Mouse (Mus musculus): ENCODE data around the gene Dupd1. TPM values are rescaled to one million over a fixed set of nuclear protein-coding genes. Genes with fewer than 3 reads are reported as not detected.

The Dupd1 gene
- 10 to 100 TPM; 57.7 to 62.2 TPM for total RNA-seq (2021)
- long read RNA-seq, experiment 1, transcript Dupd1-201 (4 exons, 1,138 nt), result major isoform, 102 of 120 reads
- long read RNA-seq, experiment 1, partial matches to known transcripts, result 10 of 120 reads
- long read RNA-seq, experiment 1, other reads (novel, unspliced or antisense), result 8 of 120 reads
- long read RNA-seq, experiment 2, transcript Dupd1-201 (4 exons, 1,138 nt), result major isoform, 74 of 83 reads
- long read RNA-seq, experiment 2, partial matches to known transcripts, result 6 of 83 reads
- long read RNA-seq, experiment 2, other reads (novel, unspliced or antisense), result 3 of 83 reads

GRCm38 (mm10) chr14:21714486-21714885 lies at the start of gene Dupd1:
Gene Dupd1, minus strand, starts transcription at chr14:21714576.
- DNase-seq, result peak; percentile 65

GRCm38 (mm10) chr14:21763736-21764135 lies 49.4 kb upstream of the Dupd1 start:
- DNase-seq, result no peak

GRCm38 (mm10) chr14:21761560-21761959 lies 47.2 kb upstream of the Dupd1 start:
- DNase-seq, result no peak

DNA sequence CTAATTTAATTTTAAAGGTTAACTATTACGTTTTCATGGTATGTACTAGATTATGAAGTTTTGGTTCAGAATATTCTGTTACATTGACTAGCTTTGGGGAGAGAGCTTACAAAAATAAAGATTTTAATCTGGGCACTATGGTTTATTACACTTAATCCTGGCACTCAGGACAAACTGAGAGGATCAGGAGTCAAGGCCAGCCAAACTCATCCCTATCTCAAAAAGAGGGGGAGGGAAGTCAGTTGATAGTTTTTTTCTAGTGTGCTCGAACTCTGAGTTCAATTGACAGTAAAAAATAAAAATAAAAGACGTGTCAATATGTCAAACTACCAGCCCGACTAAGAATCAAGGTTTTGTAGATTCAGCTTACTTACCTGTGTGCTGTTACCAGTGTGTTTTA lies 39.0 kb upstream of the Dupd1 start:
- DNase-seq, result no peak

- no peak for DNase-seq
Measured at GRCm38 (mm10) chr14:21752411-21752810, 38.0 kb upstream of the Dupd1 start.

DNA sequence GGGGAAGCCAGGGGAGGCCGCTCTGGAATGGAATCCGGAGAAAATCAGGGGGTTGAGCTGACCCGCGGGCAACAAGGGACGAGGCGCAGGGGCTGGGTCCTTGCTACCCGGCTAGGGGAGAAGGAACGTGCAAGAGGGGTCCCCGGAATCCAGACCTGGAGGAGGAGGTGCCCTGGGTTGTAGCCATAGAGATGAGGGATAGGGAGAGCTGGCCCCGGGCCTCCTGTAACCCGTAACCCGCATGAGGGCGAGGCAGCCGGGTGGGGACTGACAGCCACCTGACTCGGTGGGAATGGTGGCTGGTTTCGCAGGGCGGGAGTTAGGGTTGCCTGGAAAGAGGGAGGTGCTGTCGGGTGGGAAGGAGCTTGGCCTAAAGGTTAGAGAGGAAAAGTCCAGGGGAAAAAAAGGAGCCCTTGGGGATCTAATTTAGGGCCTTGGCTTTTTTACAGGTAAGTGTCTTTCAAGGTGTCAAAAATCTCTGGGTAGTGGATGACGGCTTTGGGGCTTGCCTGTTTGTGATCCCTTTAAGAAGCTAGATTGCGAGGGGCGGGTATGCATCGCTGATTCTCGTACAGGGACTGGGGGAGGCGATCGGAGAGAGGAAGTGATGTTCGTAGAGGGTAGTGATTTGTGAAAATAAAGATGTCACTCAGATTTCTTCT lies 36.6 kb upstream of the Dupd1 start, which contains the start of gene Dusp13:
Gene Dusp13 (minus strand): TSS at position 301 of the 662 bp plus-strand sequence.
- peak; percentile 66 for DNase-seq

DNA sequence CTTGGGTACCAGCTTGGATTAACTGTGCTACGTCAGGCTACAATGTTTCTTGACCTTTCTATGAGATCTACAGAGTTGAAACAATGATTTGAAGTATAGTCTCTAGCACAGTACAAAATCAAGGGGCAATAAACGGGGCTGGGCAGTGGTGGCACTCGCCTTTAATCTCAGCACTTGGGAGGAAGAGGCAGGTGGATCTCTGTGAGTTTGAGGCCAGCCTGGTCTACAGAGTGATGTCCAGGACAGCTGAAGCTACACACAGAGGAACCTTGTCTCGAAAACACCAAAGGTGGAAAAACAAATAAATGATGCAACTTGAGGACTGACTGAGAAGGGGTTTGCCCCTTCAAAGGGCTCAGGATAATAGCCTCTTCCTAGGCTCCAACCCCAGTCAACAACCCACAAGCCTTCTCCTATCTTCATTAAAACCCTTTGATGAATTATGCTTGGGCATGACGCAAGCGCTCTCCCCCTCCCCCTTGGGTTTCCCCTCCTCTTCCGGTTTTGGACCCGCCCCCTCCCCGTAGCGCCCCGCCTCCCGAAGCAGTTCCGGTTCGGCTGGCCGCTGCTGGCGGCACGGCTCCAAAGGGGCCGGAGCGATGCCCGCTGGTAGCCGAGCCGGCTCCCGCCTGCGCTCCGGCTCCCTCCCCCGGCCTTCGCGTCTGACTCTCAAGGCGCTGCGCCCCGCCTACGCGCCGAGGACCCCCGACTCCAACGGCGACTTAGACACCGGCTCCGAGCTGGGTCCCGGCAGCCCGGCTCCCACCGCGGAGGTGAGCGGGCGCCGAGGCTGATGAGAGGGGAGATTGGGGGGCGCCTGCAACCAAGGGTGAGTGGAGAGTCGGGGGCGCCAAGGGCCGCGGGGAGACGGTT lies 35.9 kb upstream of the Dupd1 start, which contains the start of gene Samd8:
Gene Samd8 (plus strand): TSS at position 524 of the 873 bp plus-strand sequence.
- peak; percentile 88 for DNase-seq

- peak; percentile 48 for DNase-seq
Measured at GRCm38 (mm10) chr14:21748142-21748870, 33.9 kb upstream of the Dupd1 start.

DNA sequence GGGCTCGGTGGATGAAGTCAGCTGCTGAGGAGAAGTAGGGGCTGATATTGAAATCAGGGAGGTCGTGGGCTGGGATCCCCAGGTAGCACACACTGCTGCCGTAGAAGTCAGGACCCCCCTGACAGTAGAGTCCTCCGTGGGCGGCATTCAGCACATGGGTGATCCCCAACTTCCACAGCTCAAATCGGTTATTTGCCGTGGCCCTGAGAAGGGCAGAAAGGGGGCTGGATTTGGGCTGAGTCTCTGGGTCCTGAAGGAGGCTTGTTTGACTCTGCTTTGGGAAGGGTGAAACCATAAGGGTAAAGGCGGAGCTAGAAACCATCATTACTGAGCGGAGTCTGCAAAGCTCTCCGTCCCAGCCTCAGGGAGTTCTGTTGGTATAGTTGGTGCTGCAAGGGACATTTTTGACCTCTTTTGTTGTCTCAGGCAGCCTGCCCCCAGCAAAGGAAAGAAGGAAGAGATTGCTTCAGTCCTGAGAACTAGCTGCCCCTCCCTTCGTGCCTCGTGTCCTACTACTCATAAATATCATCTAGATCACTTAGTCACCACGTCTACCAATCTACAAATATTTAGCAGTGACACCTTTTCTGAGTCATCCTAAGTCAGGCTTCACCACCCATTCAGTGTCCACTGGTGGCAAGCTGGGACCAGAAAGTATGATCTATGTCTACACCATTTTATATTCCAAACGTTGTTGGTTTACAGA lies 33.2 kb upstream of the Dupd1 start:
- DNase-seq, result no peak

DNA sequence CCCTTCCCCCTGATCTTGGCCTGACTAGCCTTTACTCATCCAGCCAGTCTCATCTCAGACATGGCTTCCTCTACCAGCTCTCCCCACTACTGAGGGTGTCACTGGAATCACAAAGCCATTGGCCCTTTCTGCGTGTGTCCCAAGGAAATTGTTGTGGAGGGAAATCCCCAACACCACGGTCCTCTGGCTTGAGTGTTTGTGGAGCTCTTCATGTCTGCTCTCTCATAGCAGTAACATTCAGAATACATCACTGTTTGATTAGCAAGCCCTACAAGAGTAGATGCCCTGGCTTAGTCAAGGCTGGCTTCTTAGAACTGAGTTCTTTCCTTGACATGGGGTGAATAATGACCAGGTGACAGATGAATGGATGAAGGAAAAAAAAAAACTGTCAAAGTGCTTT lies 32.5 kb upstream of the Dupd1 start:
- DNase-seq, result no peak

DNA sequence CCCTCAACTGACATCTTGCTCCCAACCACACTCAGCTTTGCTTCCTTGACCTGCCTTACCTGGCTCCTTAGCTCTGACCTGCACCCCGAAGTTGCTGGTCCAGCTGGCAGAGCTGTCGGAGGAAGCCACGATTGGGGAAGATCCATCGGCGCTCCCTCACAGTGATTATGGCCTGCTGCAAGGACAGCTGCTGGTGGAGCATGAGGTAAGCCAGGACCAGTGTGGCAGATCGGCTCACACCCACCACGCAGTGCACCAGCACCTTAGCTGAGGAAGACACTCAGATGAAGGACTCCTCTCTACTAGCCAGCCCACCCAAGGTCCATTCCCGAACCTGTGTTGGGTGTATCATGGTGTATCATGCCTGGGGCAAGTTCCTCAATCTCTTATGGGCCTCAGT lies 31.9 kb upstream of the Dupd1 start:
- DNase-seq, result no peak

GRCm38 (mm10) chr14:21745149-21745548 lies 30.8 kb upstream of the Dupd1 start:
- no peak for DNase-seq

- DNase-seq, result no peak
Measured at GRCm38 (mm10) chr14:21744169-21744568, 29.8 kb upstream of the Dupd1 start.

DNA sequence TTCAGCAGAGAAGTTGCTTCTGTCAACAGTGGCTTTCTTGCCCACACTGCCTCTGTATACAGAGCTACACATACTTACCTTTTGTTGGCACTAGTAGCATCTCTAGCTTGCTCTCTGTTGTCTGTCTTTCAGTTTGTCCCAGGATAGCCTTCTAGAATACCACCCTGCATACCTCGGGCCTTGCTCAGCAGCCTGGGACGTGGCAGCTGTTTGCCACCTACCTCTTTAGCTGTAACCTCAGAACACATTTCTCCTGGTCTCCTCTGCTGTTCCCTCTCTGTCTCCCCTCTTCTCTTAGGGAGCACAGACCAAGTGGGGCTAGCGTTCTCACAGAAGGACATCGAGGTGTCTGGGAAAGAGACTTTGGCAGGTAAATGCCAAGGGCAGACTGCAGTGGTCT lies 28.1 kb upstream of the Dupd1 start:
- no peak for DNase-seq

DNA sequence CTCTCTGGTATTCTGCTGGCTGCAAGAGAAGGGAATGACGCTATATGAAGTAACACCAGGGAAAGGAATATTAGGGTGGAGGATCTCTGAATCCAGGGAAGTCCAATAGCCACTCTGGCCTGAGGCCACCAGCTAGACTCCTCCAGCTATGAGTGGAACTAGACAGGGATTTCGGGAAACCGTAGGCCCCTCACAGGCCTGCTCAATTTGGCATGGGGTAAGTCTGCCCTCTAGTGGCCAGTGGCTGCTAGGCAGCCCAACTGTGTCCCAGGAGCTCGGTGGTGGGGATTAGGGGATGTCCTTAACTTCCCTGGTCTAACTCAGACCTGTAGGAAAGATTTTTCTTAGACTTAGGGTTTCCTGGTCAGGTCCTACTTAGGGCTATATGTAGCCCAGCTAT lies 27.4 kb upstream of the Dupd1 start:
- DNase-seq, result peak; percentile 68

DNA sequence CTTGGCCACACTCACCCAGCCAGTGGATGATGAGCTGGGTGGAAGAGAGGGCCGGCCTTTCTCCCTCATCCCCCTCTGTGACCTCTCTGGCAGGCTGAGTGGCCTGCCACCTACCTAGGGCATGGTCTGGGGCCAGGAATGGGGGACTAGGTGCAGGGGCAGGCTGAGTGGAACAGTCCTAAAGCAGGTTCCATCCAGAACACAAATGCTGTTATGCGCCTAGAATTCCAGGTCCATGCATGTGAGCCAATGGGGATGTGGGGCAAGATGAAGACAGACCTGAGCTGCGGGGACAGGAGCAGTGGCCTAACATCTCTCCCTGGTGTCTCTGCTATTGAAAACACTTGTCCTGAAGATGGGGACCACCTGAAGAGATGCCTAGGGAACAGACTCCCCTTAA lies 26.9 kb upstream of the Dupd1 start:
- no peak for DNase-seq

- no peak for DNase-seq
Measured at GRCm38 (mm10) chr14:21740345-21740744, 26.0 kb upstream of the Dupd1 start.

DNA sequence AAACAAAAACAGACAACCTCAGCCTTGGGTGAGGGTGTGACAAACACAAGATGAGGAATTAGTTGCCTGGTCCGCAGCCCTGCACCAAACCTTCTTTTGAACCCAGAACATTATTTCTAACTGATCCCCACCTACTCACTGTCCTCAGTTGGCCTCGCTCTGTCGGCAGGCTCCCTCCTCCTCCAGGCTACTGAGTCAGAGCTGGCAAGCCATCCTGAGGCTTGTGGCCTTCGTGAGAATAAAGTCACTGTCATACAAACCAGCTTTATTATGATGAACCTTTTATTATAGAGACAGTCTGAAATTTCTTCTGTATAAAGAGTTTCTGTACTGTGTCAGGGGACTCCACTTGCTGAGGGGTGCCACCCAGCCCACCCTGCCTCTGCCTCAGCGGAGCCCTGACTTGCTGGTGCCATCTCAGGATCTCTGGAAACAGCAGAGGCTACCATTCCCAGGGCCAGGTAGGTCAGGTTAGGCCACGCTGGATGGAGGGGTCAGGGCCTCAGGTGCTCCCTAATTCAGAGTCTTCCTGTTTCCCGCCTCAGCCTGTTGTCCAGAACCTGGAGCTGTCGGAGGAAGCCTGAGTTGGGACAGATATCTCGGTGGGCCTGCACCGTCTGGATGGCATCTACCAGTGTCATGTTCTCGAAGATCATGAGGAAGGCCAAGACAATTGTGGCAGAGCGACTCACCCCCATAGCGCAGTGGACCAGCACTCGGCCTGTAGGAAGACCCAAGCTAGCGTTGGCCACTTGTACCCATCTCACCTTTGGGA lies 18.9 kb upstream of the Dupd1 start:
- no peak for DNase-seq

- no peak for DNase-seq
Measured at GRCm38 (mm10) chr14:21729936-21730335, 15.6 kb upstream of the Dupd1 start.

GRCm38 (mm10) chr14:21729031-21729732 lies 14.8 kb upstream of the Dupd1 start:
- peak; percentile 79 for DNase-seq
